In the genomic region with DNA sequence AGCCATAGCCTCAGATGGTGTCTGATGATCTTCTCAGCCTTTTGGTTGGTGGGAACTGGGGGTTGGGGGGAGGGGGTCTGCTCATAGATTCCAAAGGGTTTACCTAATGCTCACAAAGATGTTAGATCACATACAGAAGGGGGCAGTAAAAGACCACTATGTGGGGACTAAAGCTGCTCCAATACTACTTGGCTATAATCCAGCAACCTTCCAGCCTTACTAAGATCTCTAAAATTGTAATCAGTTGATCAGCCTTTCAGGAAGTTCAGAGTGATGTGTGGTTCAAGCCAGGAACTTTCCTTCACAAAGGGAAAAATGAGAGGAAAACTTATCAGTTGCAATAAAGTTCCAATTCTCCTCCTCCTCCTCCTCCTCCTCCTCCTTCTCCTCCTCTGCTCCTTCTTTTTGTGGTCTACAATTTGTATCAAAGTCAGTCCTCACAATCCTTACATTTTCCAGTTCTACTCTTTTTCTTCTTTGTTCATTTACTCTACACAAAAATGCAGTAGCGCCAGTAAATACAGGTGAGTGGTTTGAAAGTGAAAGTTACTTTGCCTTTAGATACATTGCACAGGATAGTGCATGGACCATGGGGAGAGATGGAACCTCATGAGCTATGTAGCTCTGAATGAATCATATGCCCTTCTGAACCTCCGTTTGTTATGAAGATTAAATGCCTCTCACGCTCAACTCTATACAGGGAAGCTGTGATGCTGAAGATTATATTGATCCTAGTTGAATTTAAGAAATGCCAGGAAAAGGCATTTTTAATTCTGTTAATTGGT, we compare ENCODE assay signal across 10 mouse cellular contexts. TPM values are rescaled to one million over a fixed set of nuclear protein-coding genes. Genes with fewer than 3 reads are reported as not detected.
DNase-seq lines count a peak whose midpoint lies in the region; ATAC-seq and TF ChIP-seq lines count a peak whose summit lies in the region.
"Had no signal": no experiment of that assay in that cellular context is flagged by ENCODE, and none has a peak within 500 bp of the region (broad histone marks: within the 10 kb centered on the region; RNA-seq: fewer than 3 reads in every experiment).

No protein-coding gene starts in this region.

- H3K9ac ChIP-seq in liver, embryonic 14.5 days (replicated peaks) = no peak overlapping the region
- H3K9ac ChIP-seq in neural tube, embryonic 11.5 days (ENCODE audit: low read length) = no peak overlapping the region

- peaks cover 10% of the 10 kb centered on the region for H3K36me3 ChIP-seq in liver, embryonic 14.5 days (replicated peaks; ENCODE audit: control insufficient read depth, insufficient read depth, low read depth)
- H3K36me3 ChIP-seq in neural tube, embryonic 11.5 days (ENCODE audit: control insufficient read depth, insufficient read depth, low read length) = no peaks in the 10 kb centered on the region

- WGBS in liver, embryonic 14.5 days (ENCODE audit: insufficient replicate concordance) = 70% methylated on average over 3 of the region's 3 CpGs
- 87% methylated on average over 3 of the region's 3 CpGs for WGBS in neural tube, embryonic 11.5 days

- no peak overlapping the region for H3K27ac ChIP-seq in liver, embryonic 14.5 days
- H3K27ac ChIP-seq in neural tube, embryonic 11.5 days (ENCODE audit: low read depth, low read length) = no peak overlapping the region

- H3K9me3 ChIP-seq in liver, embryonic 14.5 days (ENCODE audit: control insufficient read depth, low read length) = no peaks in the 10 kb centered on the region
- H3K9me3 ChIP-seq in neural tube, embryonic 11.5 days (ENCODE audit: control insufficient read depth, low read length) = no peaks in the 10 kb centered on the region

- DNase-seq in CD4-positive, CD25-positive, alpha-beta regulatory T cell, adult 2 months (ENCODE audit: low read depth, low spot score) = peak; percentile 63
- DNase-seq in liver, embryonic 14.5 days (ENCODE audit: low read depth in 3 of 3, low spot score in 3 of 3) = no peak
- no peak for DNase-seq in liver
- peak; percentile 13 for DNase-seq in fibroblast of lung, adult 2 months (ENCODE audit: low read depth)
- DNase-seq in neural tube, embryonic 11.5 days (ENCODE audit: low spot score) = peak; percentile 45
- DNase-seq in adrenal gland, adult 8-10 months = no peak
- DNase-seq in cerebellum, adult 18-20 months = no peak

- H3K4me1 ChIP-seq in liver, embryonic 14.5 days (replicated peaks; ENCODE audit: control insufficient read depth in 2 of 2, insufficient read depth in 2 of 2, low read length in 1 of 2) = peaks cover 16 to 31% of the 10 kb centered on the region in 2 experiments
- peaks cover 3% of the 10 kb centered on the region; the same call in 1 of the 2 replicates for H3K4me1 ChIP-seq in neural tube, embryonic 11.5 days (ENCODE audit: control insufficient read depth, insufficient read depth, low read length)

- TF ChIP-seq CTCF in liver, embryonic 14.5 days (IDR thresholded peaks at IDR 0.05; ENCODE audit: low read depth) = peak; percentile 47

- no peak overlapping the region for H3K4me3 ChIP-seq in liver, embryonic 14.5 days (ENCODE audit: insufficient read depth in 1 of 2, low read depth in 2 of 2, low read length in 2 of 2)
- no peak overlapping the region for H3K4me3 ChIP-seq in neural tube, embryonic 11.5 days (ENCODE audit: low read depth, low read length)

- ATAC-seq in CD4-positive, CD25-positive, alpha-beta regulatory T cell, adult 4 months = no peak
- ATAC-seq in liver, embryonic 14.5 days (ENCODE audit: insufficient read depth) = no peak
- no peak for ATAC-seq in neural tube, embryonic 11.5 days (ENCODE audit: insufficient read depth, low FRiP score, low TSS enrichment)

- TF ChIP-seq EP300 in liver, embryonic 14.5 days (IDR thresholded peaks at IDR 0.05; ENCODE audit: low read depth) = no peak

- no peaks in the 10 kb centered on the region for H3K27me3 ChIP-seq in liver, embryonic 14.5 days (ENCODE audit: control insufficient read depth, insufficient read depth, low read length)
- H3K27me3 ChIP-seq in neural tube, embryonic 11.5 days (ENCODE audit: control insufficient read depth, insufficient read depth, low read length) = no peaks in the 10 kb centered on the region

- H3K4me2 ChIP-seq in liver, embryonic 14.5 days (ENCODE audit: low read depth) = no peak overlapping the region
- no peak overlapping the region for H3K4me2 ChIP-seq in neural tube, embryonic 11.5 days (ENCODE audit: low read depth)

RNA-seq across cellular contexts. Expression of gene Cox17, which starts 1.7 kb away (rescaled TPM):
- 100 to 1,000 TPM; 203 to 275 TPM for polyA plus RNA-seq in CD4-positive, CD25-positive, alpha-beta regulatory T cell, adult 4 months (2017; shearing (Covaris generic))
- 124 and 227 TPM in 2 replicates for polyA plus RNA-seq in liver, embryonic 14.5 days (2012; rRNA removed)
- polyA plus RNA-seq in liver, embryonic 14.5 days (2014; fragmentation: Nextera tagmentation; extraction: Ambion mirVana) = 351 and 369 TPM in 2 replicates
- 113 and 118 TPM in 2 replicates for polyA plus RNA-seq in neural tube, embryonic 11.5 days (2014; fragmentation: Nextera tagmentation; extraction: Ambion mirVana)
- total RNA-seq in adrenal gland, adult 8-10 months (2022) = 100 to 1,000 TPM; 171 to 378 (median 215) TPM

RNA-seq across cellular contexts. Expression of gene Gm21987, which starts 1.7 kb away (rescaled TPM):
- not detected for polyA plus RNA-seq in CD4-positive, CD25-positive, alpha-beta regulatory T cell, adult 4 months (2017; shearing (Covaris generic))
- polyA plus RNA-seq in liver, embryonic 14.5 days (2012; rRNA removed) = not detected in 2 replicates
- not detected in 2 replicates for polyA plus RNA-seq in liver, embryonic 14.5 days (2014; fragmentation: Nextera tagmentation; extraction: Ambion mirVana)
- not detected in 2 replicates for polyA plus RNA-seq in neural tube, embryonic 11.5 days (2014; fragmentation: Nextera tagmentation; extraction: Ambion mirVana)
- total RNA-seq in adrenal gland, adult 8-10 months (2022) = under 1 TPM in 1 of 4 experiments, not detected in 3; 0.97 TPM
- total RNA-seq: heart, postnatal 36 days had no signal
- polyA plus RNA-seq: C2C12 had no signal

RNA-seq across cellular contexts. Expression of gene Maats1, which starts 3.2 kb away (rescaled TPM):
- polyA plus RNA-seq in CD4-positive, CD25-positive, alpha-beta regulatory T cell, adult 4 months (2017; shearing (Covaris generic)) = under 1 TPM in 1 of 2 experiments, not detected in 1; 0.24 TPM
- 0.01 TPM in 1 of 2 replicates, not detected in the other for polyA plus RNA-seq in liver, embryonic 14.5 days (2012; rRNA removed)
- polyA plus RNA-seq in liver, embryonic 14.5 days (2014; fragmentation: Nextera tagmentation; extraction: Ambion mirVana) = not detected in 2 replicates
- 0.19 and 0.27 TPM in 2 replicates for polyA plus RNA-seq in neural tube, embryonic 11.5 days (2014; fragmentation: Nextera tagmentation; extraction: Ambion mirVana)
- total RNA-seq in adrenal gland, adult 8-10 months (2022) = 1 to 10 TPM in 1 of 4 experiments, under 1 TPM in 3; 0.38 to 1.0 (median 0.46) TPM
- total RNA-seq: heart, postnatal 36 days had no signal

RNA-seq across cellular contexts. Expression of gene Popdc2, which starts 16.9 kb away (rescaled TPM):
- 1 to 10 TPM; 2.3 to 6.2 TPM for polyA plus RNA-seq in CD4-positive, CD25-positive, alpha-beta regulatory T cell, adult 4 months (2017; shearing (Covaris generic))
- 23.2 and 28.6 TPM in 2 replicates for polyA plus RNA-seq in liver, embryonic 14.5 days (2012; rRNA removed)
- polyA plus RNA-seq in liver, embryonic 14.5 days (2014; fragmentation: Nextera tagmentation; extraction: Ambion mirVana) = 23.4 and 24.5 TPM in 2 replicates
- 1.2 and 1.3 TPM in 2 replicates for polyA plus RNA-seq in neural tube, embryonic 11.5 days (2014; fragmentation: Nextera tagmentation; extraction: Ambion mirVana)
- total RNA-seq in adrenal gland, adult 8-10 months (2022) = 1 to 10 TPM in 2 of 4 experiments, under 1 TPM in 2; 0.66 to 2.5 (median 0.94) TPM

RNA-seq across cellular contexts. Expression of gene Nr1i2, which starts 50.5 kb away (rescaled TPM):
- polyA plus RNA-seq in CD4-positive, CD25-positive, alpha-beta regulatory T cell, adult 4 months (2017; shearing (Covaris generic)) = not detected
- 3.6 and 4.1 TPM in 2 replicates for polyA plus RNA-seq in liver, embryonic 14.5 days (2012; rRNA removed)
- 2.2 and 2.9 TPM in 2 replicates for polyA plus RNA-seq in liver, embryonic 14.5 days (2014; fragmentation: Nextera tagmentation; extraction: Ambion mirVana)
- polyA plus RNA-seq in neural tube, embryonic 11.5 days (2014; fragmentation: Nextera tagmentation; extraction: Ambion mirVana) = not detected in 2 replicates
- under 1 TPM in 1 of 4 experiments, not detected in 3; 0.11 TPM for total RNA-seq in adrenal gland, adult 8-10 months (2022)
- total RNA-seq: heart, postnatal 36 days had no signal
- polyA plus RNA-seq: C2C12 had no signal

Comparison
In these comparisons a context has a peak if more than half of its experiments do, and no peak if none do; other contexts are left out.
1. DNase-seq: peak in CD4-positive, CD25-positive, alpha-beta regulatory T cell, adult 2 months (single experiment), fibroblast of lung, adult 2 months (single experiment) and neural tube, embryonic 11.5 days (single experiment); none in liver, embryonic 14.5 days (0 of 3), liver (single experiment), adrenal gland, adult 8-10 months (single experiment) and cerebellum, adult 18-20 months (0 of 2).